Mouse (Mus musculus): ENCODE measurements around the gene Gm15085.
"Not testable (repeated sequence)": the region's sequence is repeated elsewhere in the genome, so short reads cannot be mapped to it uniquely, and the experiment has no call there.

The Gm15085 gene

DNA sequence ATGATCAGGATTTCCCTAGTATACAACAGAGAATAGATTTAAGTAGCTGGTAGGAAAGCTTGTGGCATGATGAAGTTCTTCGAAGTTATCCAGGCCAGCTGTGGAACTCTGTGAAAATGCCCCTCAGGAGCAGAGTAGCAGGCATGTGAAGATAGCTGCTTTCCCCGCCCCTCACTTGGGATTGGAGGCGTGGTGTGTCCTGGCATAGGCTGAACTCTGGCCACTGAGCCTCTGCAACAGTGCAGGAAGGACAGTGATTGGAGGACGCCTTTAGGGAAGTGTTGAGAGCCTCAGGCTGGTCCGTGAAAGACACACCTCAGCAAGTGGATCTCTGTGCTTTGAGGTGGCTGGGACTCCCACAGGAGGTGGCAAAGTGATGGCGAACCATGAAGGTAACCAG is at the start of gene Gm15085:
Gene Gm15085 (plus strand): TSS at position 301 of the 400 bp plus-strand sequence.
- DNase-seq = not testable (repeated sequence)
